Mouse (Mus musculus) NIH3T3 (cell line): Measurements from ENCODE around the gene Nagpa.

ENCODE experiments used
- DNase-seq: peaks from one replicate; pipeline ENCODE4 v3.0.0-alpha.2; 2012; ENCODE audit warnings: low read depth

Nagpa gene

GRCm38 (mm10) chr16:5195080-5195479, 8.7 kb downstream of the Nagpa start:
- peak; percentile 82 for DNase-seq

- DNase-seq, result peak; percentile 22
Observed at GRCm38 (mm10) chr16:5186234-5186633, 17.6 kb downstream of the Nagpa start.

DNA sequence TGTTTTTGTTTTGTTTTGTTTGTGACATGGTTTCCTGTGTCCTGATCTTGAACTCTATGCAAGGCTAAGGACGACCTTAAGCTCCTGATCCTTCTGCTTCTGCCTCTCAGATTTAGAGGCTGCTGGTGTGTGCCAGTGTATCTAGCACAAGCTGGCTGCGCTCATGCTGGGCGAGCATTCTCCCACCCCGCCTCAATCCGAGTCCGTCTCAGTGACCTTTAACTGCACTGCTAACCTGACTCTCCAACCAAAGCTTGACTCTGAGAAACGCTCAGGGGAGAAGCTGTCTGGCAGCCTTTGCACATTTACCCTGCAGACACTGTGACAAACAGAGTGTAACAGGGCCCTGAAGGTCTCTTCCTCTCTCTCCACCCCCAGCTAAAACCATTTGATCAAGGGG, 18.1 kb downstream of the Nagpa start:
- DNase-seq, result no peak

- DNase-seq, result no peak
Observed at GRCm38 (mm10) chr16:5184956-5185355, 18.9 kb downstream of the Nagpa start.

DNA sequence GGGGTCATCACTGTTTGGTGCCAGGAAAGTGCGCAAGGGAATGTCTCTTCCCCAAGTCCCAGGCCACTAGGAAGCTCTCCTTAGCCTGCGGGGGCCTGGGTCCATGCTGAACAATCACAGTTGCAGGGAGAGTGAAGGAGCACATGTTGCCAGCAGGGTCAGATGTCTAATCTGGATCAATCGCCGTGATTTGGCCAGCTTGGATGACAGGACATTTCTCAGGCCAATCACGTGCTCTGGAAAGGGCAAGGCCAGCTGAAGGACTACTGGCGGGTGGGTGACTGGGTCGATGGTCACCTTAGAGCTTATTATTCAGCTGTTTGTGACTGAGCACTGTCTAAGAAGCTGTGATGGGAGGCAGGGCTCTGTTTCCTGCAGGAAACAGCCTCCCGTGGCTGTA, 19.7 kb downstream of the Nagpa start:
- no peak for DNase-seq

GRCm38 (mm10) chr16:5183310-5183975, 20.4 kb downstream of the Nagpa start:
- no peak for DNase-seq

DNA sequence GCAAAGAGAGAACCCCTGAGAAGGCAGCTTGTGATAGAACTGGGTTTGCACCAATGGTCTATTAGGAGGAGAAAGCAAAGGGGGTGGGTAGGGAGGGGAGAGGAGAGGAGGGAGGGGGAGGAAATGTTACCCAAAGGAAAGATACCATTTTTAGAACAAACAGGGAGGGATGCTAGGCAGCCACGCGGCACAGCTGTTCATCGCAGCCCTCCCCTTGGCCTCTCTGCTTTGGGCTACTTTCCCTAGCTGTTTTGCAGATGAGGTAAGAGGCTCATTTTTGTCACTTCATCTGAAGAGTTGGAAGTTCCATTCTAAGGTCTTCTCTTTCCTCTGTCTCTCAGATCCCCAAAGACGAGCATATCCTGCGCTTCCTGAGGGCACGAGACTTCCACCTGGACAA, 31.2 kb downstream of the Nagpa start:
- DNase-seq, result no peak

DNA sequence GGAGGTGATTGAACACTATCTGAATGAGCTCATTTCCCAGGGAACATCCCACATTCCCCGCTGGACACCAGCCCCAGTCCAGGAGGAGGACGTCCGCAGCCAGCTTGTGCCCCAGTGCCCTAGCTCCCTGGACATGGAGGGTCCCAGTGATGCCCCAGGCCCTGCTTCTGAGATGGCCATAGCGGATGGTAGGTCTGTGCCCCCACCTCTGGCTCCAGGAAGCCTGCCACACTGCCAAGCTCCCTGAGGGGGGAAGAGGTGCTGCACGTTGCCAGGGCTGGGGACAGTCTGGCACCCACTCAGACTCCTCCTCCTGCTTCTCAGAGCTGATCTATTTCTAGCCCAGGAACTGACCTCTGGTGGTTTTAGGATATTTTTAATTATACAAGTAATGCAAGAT, 35.0 kb downstream of the Nagpa start:
- DNase-seq, result no peak

DNA sequence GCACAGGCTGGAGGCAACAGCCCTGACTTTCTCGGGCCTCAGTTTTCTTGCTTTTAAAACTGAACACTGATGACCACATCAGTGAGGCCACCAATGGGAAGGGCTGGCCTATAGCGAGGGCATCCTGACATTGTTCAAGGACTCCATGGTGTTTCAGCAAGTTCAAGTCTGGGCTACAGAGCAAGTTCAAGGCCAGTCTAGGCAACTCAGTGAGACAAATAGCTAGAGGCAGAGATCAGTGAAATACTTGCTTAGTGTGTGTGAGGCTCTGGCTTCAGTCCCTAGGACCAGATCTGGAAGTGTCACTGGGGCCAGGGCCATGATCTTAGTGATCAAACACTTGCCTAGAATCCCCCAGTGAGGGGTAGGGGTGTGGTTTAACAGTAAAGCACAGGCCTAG, 35.8 kb downstream of the Nagpa start:
- no peak for DNase-seq

GRCm38 (mm10) chr16:5164327-5164726, 39.5 kb downstream of the Nagpa start:
- no peak for DNase-seq

GRCm38 (mm10) chr16:5159248-5159647, 44.6 kb downstream of the Nagpa start:
- DNase-seq, result peak; percentile 44

- no peak for DNase-seq
Observed at GRCm38 (mm10) chr16:5157113-5157512, 46.7 kb downstream of the Nagpa start.

GRCm38 (mm10) chr16:5156495-5156894, 47.3 kb downstream of the Nagpa start:
- no peak for DNase-seq

GRCm38 (mm10) chr16:5155014-5155413, 48.8 kb downstream of the Nagpa start:
- no peak for DNase-seq

DNA sequence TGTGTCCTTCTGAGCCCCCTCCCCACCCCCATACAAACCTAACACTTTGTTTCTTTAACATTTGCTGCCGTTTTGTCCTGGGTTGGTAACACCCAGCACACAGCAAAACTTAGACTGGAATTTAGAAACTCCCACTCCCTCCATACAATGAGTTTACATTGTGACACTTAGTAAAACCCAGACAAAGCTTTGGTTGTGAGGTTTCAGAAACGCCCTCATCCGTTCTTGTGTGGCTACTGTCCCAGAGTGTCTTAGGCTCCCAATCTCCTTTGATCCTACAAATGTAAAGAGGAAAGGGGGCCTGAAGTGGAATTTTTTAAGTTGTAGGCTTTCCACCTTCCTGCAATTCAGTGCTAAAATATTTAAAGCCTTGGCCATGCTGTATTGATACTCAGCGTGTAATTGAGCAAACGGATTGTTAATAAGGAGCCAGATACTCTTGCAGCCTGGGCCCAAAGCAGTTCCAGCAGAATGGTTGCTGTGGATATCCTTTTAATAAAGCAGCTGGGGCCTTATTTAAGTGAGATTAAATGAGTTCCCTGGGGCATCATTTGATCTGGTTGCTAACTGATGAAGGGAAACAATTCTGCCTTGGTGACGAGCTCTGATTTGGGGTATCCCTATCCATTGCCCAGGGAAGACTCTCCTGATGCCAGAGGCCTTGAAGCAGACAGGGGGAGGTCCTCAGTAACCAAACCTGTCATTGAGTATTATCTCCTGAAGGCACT, 50.3 kb downstream of the Nagpa start:
- no peak for DNase-seq

DNA sequence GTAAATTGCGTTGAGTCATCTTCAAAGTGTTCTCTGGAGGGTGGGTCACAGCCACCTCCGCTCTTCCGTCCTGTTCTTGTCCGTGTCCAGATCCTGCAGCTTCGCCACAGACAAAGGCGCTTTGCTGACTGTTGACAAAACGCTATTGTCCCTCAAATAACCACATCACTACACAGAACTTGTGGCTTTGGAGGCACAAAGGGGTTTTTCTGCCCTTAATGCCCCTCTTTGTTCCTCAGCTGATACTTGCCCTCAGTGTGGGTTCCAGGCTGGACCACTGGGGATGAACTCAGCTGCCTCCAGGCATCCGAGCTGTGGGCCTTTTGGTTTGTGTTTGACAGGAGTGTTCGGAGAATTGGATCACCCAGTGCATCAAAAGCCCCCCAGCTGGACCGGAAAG, 53.3 kb downstream of the Nagpa start:
- DNase-seq, result no peak

DNA sequence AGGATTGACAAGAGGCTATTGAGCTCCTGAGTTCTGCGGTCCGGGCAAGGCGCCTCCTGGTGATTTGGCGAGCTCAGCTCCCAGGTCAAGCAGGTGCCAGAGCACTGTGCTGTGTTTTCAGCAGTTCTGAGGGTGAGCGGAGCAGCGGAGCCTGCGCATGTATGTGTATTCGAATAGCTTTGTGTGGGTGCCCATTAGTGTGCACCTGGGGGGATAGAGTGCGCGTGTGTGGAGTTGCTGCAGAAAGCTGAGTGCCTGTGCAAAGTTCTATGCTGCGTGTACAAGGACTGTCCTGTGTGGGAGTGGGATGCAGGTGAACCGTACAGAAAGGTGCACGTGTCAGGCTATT, 56.8 kb downstream of the Nagpa start, which contains the start of gene Sec14l5:
Gene Sec14l5, plus strand, starts transcription at position 73 of the 349 bp plus-strand sequence.
- DNase-seq, result no peak

GRCm38 (mm10) chr16:5146367-5147036, 57.3 kb downstream of the Nagpa start:
- DNase-seq, result peak; percentile 71

DNA sequence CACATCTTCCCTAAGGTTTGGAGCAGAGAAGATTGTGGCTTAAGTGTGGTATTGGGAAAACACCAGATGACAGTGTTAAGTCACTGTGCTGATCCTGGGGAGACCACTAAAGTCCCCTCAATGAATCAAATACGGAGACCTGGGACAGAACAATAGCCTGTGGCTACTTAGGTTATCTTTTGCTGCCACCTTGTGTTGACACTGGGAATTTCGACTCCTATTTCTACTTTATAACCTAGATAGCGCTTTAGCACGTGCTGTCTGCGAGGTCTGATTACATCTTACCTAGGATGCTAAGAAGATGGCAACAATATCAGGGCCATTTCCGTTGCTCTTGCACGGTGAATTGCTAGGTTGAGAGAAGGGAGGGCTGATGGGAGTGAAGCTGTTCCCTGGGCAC, 58.2 kb downstream of the Nagpa start:
- DNase-seq, result peak; percentile 91
